Mouse (Mus musculus) erythroblast, embryonic 14.5 days (primary cell): Measurements from ENCODE around the gene Hivep2. TPM values are rescaled to one million over a fixed set of nuclear protein-coding genes. Genes with fewer than 3 reads are reported as not detected.
A peak's percentile ranks its signal among the peaks of the same experiment; 100 is the strongest.

Source experiments
- H3K27me3 ChIP-seq: 2 replicates; pipeline ENCODE4 v1.6.1; 2012; ENCODE audit warnings: inconsistent platforms; ENCODE audit not compliant: control insufficient read depth
- H3K36me3 ChIP-seq: 2 replicates; pipeline ENCODE4 v1.6.1; 2012; ENCODE audit warnings: mild to moderate bottlenecking, inconsistent platforms; ENCODE audit not compliant: control insufficient read depth
- H3K4me1 ChIP-seq: 2 replicates; pipeline ENCODE4 v1.6.1; 2012; ENCODE audit warnings: inconsistent platforms; ENCODE audit not compliant: control insufficient read depth
- H3K4me3 ChIP-seq: replicated peaks from 2 replicates; pipeline ENCODE3; 2012; ENCODE audit warnings: moderate library complexity, mild to moderate bottlenecking, inconsistent platforms
- H3K9me3 ChIP-seq: 2 replicates; pipeline ENCODE4 v1.6.1; 2012; ENCODE audit warnings: low read length, inconsistent platforms, mixed read lengths; ENCODE audit not compliant: control insufficient read depth
- GATA1 ChIP-seq: IDR thresholded peaks from 2 replicates; pipeline ENCODE4 v1.6.1; 2012; ENCODE audit warnings: low read length, inconsistent platforms, mixed read lengths
- TAL1 ChIP-seq: IDR thresholded peaks from 3 replicates; pipeline ENCODE4 v1.6.1; 2012; ENCODE audit warnings: low read length, inconsistent platforms, mixed read lengths
- polyA plus RNA-seq: library from polyadenylated mRNA; stranded (reverse); fragments of >175 nt; gene quantifications from 2 replicates; pipeline ENCODE4 v1.2.3, GENCODE M21; 2012

Hivep2 gene
- polyA plus RNA-seq, result under 0.01 TPM in 1 of 2 replicates, not detected in the other

- TF ChIP-seq GATA1 (no peak), TAL1 (no peak)
- peak within 1 kb of the TSS; percentile 52 for H3K4me3 ChIP-seq
- peaks cover 7% of the 10 kb centered on the region for H3K4me1 ChIP-seq
- no peaks in the 10 kb centered on the region; the same call in 1 of the 2 replicates for H3K9me3 ChIP-seq
- H3K27me3 ChIP-seq, result peaks cover 87% of the 10 kb centered on the region
- no peaks in the 10 kb centered on the region for H3K36me3 ChIP-seq
Measured at GRCm38 (mm10) chr10:13965974-13966829, at the start of gene Hivep2. Hivep2 (plus strand) TSS chr10:13966075.

GRCm38 (mm10) chr10:13916645-13917342 is 49.1 kb upstream of the Hivep2 start:
- Histone ChIP-seq H3K9me3 (no peaks in the 10 kb centered on the region), H3K27me3 (no peaks in the 10 kb centered on the region), H3K4me3 (no peak overlapping the region), H3K4me1 (no peaks in the 10 kb centered on the region), H3K36me3 (no peaks in the 10 kb centered on the region)
- TF ChIP-seq TAL1, result no peak
- no peak for TF ChIP-seq GATA1

- Histone ChIP-seq H3K9me3 (no peaks in the 10 kb centered on the region), H3K27me3 (peaks cover 6% of the 10 kb centered on the region; the same call in 1 of the 2 replicates), H3K36me3 (no peaks in the 10 kb centered on the region), H3K4me1 (no peaks in the 10 kb centered on the region), H3K4me3 (no peak overlapping the region)
- no peak for TF ChIP-seq GATA1
- TF ChIP-seq TAL1, result no peak
Measured at GRCm38 (mm10) chr10:13921641-13922385, 44.1 kb upstream of the Hivep2 start.

- H3K9me3 ChIP-seq, result no peaks in the 10 kb centered on the region
- H3K4me1 ChIP-seq, result peaks cover 19% of the 10 kb centered on the region
- TF ChIP-seq TAL1, result peak; percentile 39; the same call in 1 of the 3 replicates
- no peak for TF ChIP-seq GATA1
Measured at GRCm38 (mm10) chr10:13929306-13929705, 36.6 kb upstream of the Hivep2 start.

GRCm38 (mm10) chr10:13932147-13932546 is 33.7 kb upstream of the Hivep2 start:
- Histone ChIP-seq H3K9me3 (no peaks in the 10 kb centered on the region), H3K4me3 (no peak overlapping the region), H3K4me1 (peaks cover 19% of the 10 kb centered on the region), H3K36me3 (no peaks in the 10 kb centered on the region), H3K27me3 (peaks cover 6% of the 10 kb centered on the region)
- TF ChIP-seq TAL1, result no peak

More at GRCm38 (mm10) chr10:13929306-13929705, 36.6 kb upstream of the Hivep2 start:
- H3K4me3 ChIP-seq, result no peak overlapping the region
- H3K27me3 ChIP-seq, result peaks cover 6% of the 10 kb centered on the region
- no peaks in the 10 kb centered on the region for H3K36me3 ChIP-seq

- Histone ChIP-seq H3K4me1 (peaks cover 13% of the 10 kb centered on the region), H3K36me3 (no peaks in the 10 kb centered on the region), H3K9me3 (no peaks in the 10 kb centered on the region), H3K27me3 (peaks cover 7% of the 10 kb centered on the region), H3K4me3 (no peak overlapping the region)
- TF ChIP-seq GATA1, result no peak
- TF ChIP-seq TAL1, result no peak
Measured at GRCm38 (mm10) chr10:13933320-13933719, 32.6 kb upstream of the Hivep2 start.

GRCm38 (mm10) chr10:13935646-13936045 is 30.2 kb upstream of the Hivep2 start:
- Histone ChIP-seq H3K36me3 (no peaks in the 10 kb centered on the region), H3K4me1 (no peaks in the 10 kb centered on the region)
- no peak for TF ChIP-seq GATA1
- TF ChIP-seq TAL1, result no peak

GRCm38 (mm10) chr10:13941406-13941805 is 24.5 kb upstream of the Hivep2 start:
- H3K4me1 ChIP-seq, result no peaks in the 10 kb centered on the region
- H3K9me3 ChIP-seq, result no peaks in the 10 kb centered on the region
- H3K4me3 ChIP-seq, result no peak overlapping the region
- no peaks in the 10 kb centered on the region for H3K36me3 ChIP-seq
- H3K27me3 ChIP-seq, result peaks cover 5% of the 10 kb centered on the region
- TF ChIP-seq GATA1, result no peak
- no peak for TF ChIP-seq TAL1

More at GRCm38 (mm10) chr10:13935646-13936045, 30.2 kb upstream of the Hivep2 start:
- H3K9me3 ChIP-seq, result no peaks in the 10 kb centered on the region
- H3K27me3 ChIP-seq, result peaks cover 7% of the 10 kb centered on the region
- no peak overlapping the region for H3K4me3 ChIP-seq

GRCm38 (mm10) chr10:13943706-13944105 is 22.2 kb upstream of the Hivep2 start:
- H3K27me3 ChIP-seq, result no peaks in the 10 kb centered on the region
- H3K4me1 ChIP-seq, result no peaks in the 10 kb centered on the region
- H3K4me3 ChIP-seq, result no peak overlapping the region
- H3K9me3 ChIP-seq, result no peaks in the 10 kb centered on the region
- H3K36me3 ChIP-seq, result no peaks in the 10 kb centered on the region
- TF ChIP-seq GATA1 (no peak), TAL1 (no peak)
